Mouse (Mus musculus) ES-E14 (cell line): Measurements from ENCODE around the gene Hist1h3f.
A peak's percentile ranks its signal among the peaks of the same experiment; 100 is the strongest.

Experiments used
- CHD2 ChIP-seq: IDR thresholded peaks from 2 replicates; pipeline ENCODE4 v1.6.1; 2014; ENCODE audit warnings: mild to moderate bottlenecking, low read depth, low read length, inconsistent platforms
- HCFC1 ChIP-seq: IDR thresholded peaks from 2 replicates; pipeline ENCODE4 v1.6.1; 2012; ENCODE audit warnings: low read length, inconsistent platforms, borderline replicate concordance; ENCODE audit not compliant: insufficient read depth
- MAFK ChIP-seq: IDR thresholded peaks from 2 replicates; pipeline ENCODE4 v1.6.1; 2014; ENCODE audit warnings: mild to moderate bottlenecking, low read depth, low read length, inconsistent platforms; ENCODE audit not compliant: insufficient read depth
- ZC3H11A ChIP-seq: IDR thresholded peaks from 2 replicates; pipeline ENCODE4 v1.6.1; 2012; ENCODE audit warnings: low read depth, mild to moderate bottlenecking, inconsistent platforms, low read length, borderline replicate concordance
- ZNF384 ChIP-seq: IDR thresholded peaks from 2 replicates; pipeline ENCODE4 v1.6.1; 2012; ENCODE audit warnings: low read depth, low read length, inconsistent platforms

DNA sequence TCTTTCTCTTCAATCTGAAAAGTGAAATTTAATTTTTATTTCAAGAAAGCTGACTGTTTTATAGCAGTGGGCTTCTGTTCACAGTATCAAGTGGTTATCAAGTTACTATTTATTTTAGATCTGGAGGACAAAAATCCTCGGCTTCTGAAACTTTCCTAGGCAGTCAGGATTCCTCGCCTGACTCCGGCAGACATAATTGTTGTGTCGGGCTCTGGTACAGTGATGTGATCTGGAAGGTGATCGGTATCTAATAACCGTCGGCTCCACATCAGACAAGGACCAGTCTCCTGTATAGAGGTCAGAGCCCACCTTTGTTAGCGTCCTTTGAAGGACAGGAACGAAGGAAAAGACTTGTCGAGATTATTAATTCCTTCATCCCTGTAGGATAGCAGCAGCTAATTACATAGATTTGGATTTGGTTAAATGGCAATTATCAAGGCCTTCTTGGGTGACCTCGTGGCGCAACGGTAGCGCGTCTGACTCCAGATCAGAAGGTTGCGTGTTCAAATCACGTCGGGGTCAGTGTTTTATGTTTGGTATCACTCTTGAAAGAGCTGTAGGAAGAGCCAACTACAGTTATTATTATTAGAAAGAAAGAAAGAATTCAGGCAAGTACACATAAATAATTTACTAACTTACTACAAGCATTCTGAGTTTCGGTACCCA, 46.1 kb upstream of the Hist1h3f start:
- TF ChIP-seq ZC3H11A (no peak), HCFC1 (no peak), MAFK (peak; percentile 66; the same call in 1 of the 2 replicates), ZNF384 (no peak), CHD2 (no peak)
